Mouse (Mus musculus): ENCODE measurements around the gene Glrx.

Gene Glrx

DNA sequence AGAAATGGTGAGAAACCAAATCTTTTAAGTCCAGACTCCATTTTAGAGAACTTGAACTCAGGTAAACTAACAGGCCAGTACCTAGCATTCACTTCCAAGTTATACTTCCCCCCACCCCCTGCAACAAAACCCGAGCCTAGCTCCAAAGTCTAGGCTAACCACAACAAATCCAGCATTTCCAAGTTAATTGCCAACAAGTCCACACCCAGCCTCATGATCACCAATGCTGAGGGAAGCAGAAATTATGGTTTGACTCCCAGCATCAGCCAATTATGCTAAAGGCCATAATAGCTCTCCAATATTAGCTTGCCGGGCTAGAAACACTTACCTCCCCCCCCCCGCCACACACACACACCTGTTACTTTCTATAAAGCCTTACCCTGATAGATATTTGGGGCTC, 40.1 kb downstream of the Glrx start:
- in situ Hi-C loops (cut with MboI, MseI): loop anchor here (5.0 to 10.0 kb wide), 5 partner anchors 57 to 1015 kb away; no protein-coding TSS in a partner anchor

DNA sequence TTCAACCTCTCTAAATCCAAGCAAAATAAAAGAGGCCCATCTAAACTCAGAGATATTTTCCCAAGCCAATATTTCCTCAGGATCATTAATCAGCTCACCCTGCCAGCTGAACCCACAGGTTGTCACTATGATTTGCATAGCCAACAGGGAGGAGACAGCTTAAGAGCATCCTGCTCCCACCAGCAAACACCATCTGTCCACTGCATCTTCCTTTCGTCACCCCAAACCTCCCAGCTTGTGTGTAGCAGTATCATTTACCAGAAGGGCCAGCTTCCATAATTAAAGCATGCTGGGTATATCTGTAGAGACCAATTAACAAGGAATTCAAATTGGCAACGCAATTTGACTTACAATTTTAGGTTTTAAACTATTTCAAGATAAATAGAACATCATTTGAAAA, 40.8 kb downstream of the Glrx start:
- in situ Hi-C loops (cut with MboI, MseI): loop anchor here (5.0 kb wide), 3 partner anchors 68 to 658 kb away; no protein-coding TSS in a partner anchor

- in situ Hi-C loops (cut with MboI, MseI): loop anchor here (5.0 kb wide), 3 partner anchors 71 to 661 kb away; no protein-coding TSS in a partner anchor
Observed at GRCm38 (mm10) chr13:75883792-75884191, 44.1 kb downstream of the Glrx start.

GRCm38 (mm10) chr13:75891868-75892267, 52.2 kb downstream of the Glrx start:
- in situ Hi-C loops (cut with MboI, MseI): loop anchor here in 1 of 2 experiments (5.0 to 10.0 kb wide), 2 partner anchors 45 to 867 kb away; no protein-coding TSS in a partner anchor

GRCm38 (mm10) chr13:75892291-75892690, 52.6 kb downstream of the Glrx start:
- in situ Hi-C loops (cut with MboI, MseI): loop anchor here in 1 of 2 experiments (5.0 to 10.0 kb wide), 2 partner anchors 45 to 867 kb away; no protein-coding TSS in a partner anchor

GRCm38 (mm10) chr13:75892876-75893275, 53.2 kb downstream of the Glrx start:
- in situ Hi-C loops (cut with MboI, MseI): loop anchor here in 1 of 2 experiments (5.0 to 10.0 kb wide), 2 partner anchors 46 to 868 kb away; no protein-coding TSS in a partner anchor
